In genomic region chr9:55114752-55115151, GRCm38 (mm10) we compare ENCODE assay signal across 17 mouse cellular contexts. TPM values are rescaled to one million over a fixed set of nuclear protein-coding genes. Genes with fewer than 3 reads are reported as not detected.
DNase-seq lines count a peak whose midpoint lies in the region; ATAC-seq and TF ChIP-seq lines count a peak whose summit lies in the region.
"Had no signal": no experiment of that assay in that cellular context is flagged by ENCODE, and none has a peak within 500 bp of the region (broad histone marks: within the 10 kb centered on the region; RNA-seq: fewer than 3 reads in every experiment).

No protein-coding gene starts in this region.

- H3K36me3 ChIP-seq in kidney, postnatal 0 days (ENCODE audit: insufficient read depth, low read length), result no peaks in the 10 kb centered on the region
- H3K36me3 ChIP-seq in ES-Bruce4 (ENCODE audit: control insufficient read depth, insufficient read depth, low read length, poor library complexity, severe bottlenecking), result no peaks in the 10 kb centered on the region
- H3K36me3 ChIP-seq: embryonic facial prominence, embryonic 10.5 days; heart, embryonic 10.5 days had no signal

- H3K9me3 ChIP-seq in kidney, postnatal 0 days (replicated peaks; ENCODE audit: low read length), result no peaks in the 10 kb centered on the region
- H3K9me3 ChIP-seq in ES-Bruce4 (replicated peaks; ENCODE audit: control insufficient read depth, insufficient read depth, low read length, poor library complexity, severe bottlenecking), result no peaks in the 10 kb centered on the region
- H3K9me3 ChIP-seq: embryonic facial prominence, embryonic 10.5 days; heart, embryonic 10.5 days had no signal

- H3K4me1 ChIP-seq in kidney, postnatal 0 days (replicated peaks; ENCODE audit: insufficient read depth, low read length), result no peaks in the 10 kb centered on the region
- peaks cover 1% of the 10 kb centered on the region for H3K4me1 ChIP-seq in ES-Bruce4 (ENCODE audit: control insufficient read depth, insufficient read depth, low read length)

- H3K9ac ChIP-seq in kidney, postnatal 0 days (ENCODE audit: low read depth, low read length), result no peak overlapping the region
- no peak overlapping the region for H3K9ac ChIP-seq in ES-Bruce4 (ENCODE audit: low read depth, poor library complexity, severe bottlenecking)
- H3K9ac ChIP-seq: lung, embryonic 14.5 days had no signal

- no peak for TF ChIP-seq POLR2A in ES-Bruce4 (IDR thresholded peaks at IDR 0.05; ENCODE audit: insufficient read depth, low read length)

- TF ChIP-seq EP300 in ES-Bruce4 (IDR thresholded peaks at IDR 0.05; ENCODE audit: insufficient read depth, low read depth, low read length), result no peak

- WGBS in kidney, postnatal 0 days, result 71% methylated on average over 1 of the region's 1 CpGs

- ATAC-seq in kidney, postnatal 0 days (replicated peaks; ENCODE audit: low FRiP score, low read depth), result no peak
- ATAC-seq: hindbrain, embryonic 16.5 days had no signal

- no peak overlapping the region for H3K4me2 ChIP-seq in kidney, postnatal 0 days (ENCODE audit: low read length)
- H3K4me2 ChIP-seq: lung, embryonic 14.5 days had no signal

- peak; percentile 17; the same call in 1 of the 2 replicates for TF ChIP-seq CTCF in kidney, postnatal 0 days (IDR thresholded peaks at IDR 0.05; ENCODE audit: low read depth)
- no peak for TF ChIP-seq CTCF in ES-Bruce4 (IDR thresholded peaks at IDR 0.05; ENCODE audit: low read depth, low read length)

- DNase-seq in kidney, postnatal 0 days (ENCODE audit: low spot score), result no peak
- DNase-seq in kidney, adult 18-20 months, result no peak
- peak; percentile 39 for DNase-seq in adipocyte (ENCODE audit: low spot score)
- DNase-seq in brain, adult 2 months (ENCODE audit: low read depth, low spot score), result peak; percentile 49
- DNase-seq in natural killer cell, adult 2 months (ENCODE audit: low spot score in 2 of 2), result no peak
- DNase-seq in layer of hippocampus, adult 18-20 months (ENCODE audit: low spot score in 2 of 2), result no peak
- no peak for DNase-seq in kidney, postnatal 4 days
- DNase-seq: cerebellum, postnatal 14 days; gastrocnemius, postnatal 14 days; kidney, adult 8-10 months; liver; lung, embryonic 14.5 days; thymus, postnatal 4 days had no signal

- no peaks in the 10 kb centered on the region for H3K27me3 ChIP-seq in kidney, postnatal 0 days (ENCODE audit: insufficient read depth, low read length)
- H3K27me3 ChIP-seq in ES-Bruce4 (ENCODE audit: control insufficient read depth, insufficient read depth, low read length, poor library complexity, severe bottlenecking), result no peaks in the 10 kb centered on the region

- no peak overlapping the region for H3K27ac ChIP-seq in kidney, postnatal 0 days
- H3K27ac ChIP-seq in ES-Bruce4 (ENCODE audit: insufficient read depth, low read length), result peak overlapping the region; percentile 10; the same call in 1 of the 2 replicates
- H3K27ac ChIP-seq: embryonic facial prominence, embryonic 10.5 days; heart, embryonic 10.5 days had no signal

- H3K4me3 ChIP-seq in kidney, postnatal 0 days (replicated peaks; ENCODE audit: low read depth, low read length), result no peak overlapping the region
- no peak overlapping the region for H3K4me3 ChIP-seq in ES-Bruce4 (ENCODE audit: low read depth, low read length)
- H3K4me3 ChIP-seq: embryonic facial prominence, embryonic 10.5 days; heart, embryonic 10.5 days had no signal

RNA-seq across cellular contexts. Expression of gene Ube2q2, which starts 33.9 kb away (rescaled TPM):
- 29.7 and 30.5 TPM in 2 replicates for polyA plus RNA-seq in kidney, postnatal 0 days (2015; fragmentation: Nextera tagmentation; extraction: Ambion mirVana)
- polyA plus RNA-seq in ES-Bruce4 (2011; ENCODE audit: insufficient read depth, insufficient read length, low read depth, missing spikeins), result 59.6 and 72.4 TPM in 2 replicates
- total RNA-seq in layer of hippocampus, adult 18-20 months (2021), result 10 to 100 TPM; 62.4 to 63.6 TPM

Comparison
In these comparisons a context has a peak if more than half of its experiments do, and no peak if none do; other contexts are left out.
1. DNase-seq: peak in adipocyte (single experiment) and brain, adult 2 months (single experiment); none in kidney, postnatal 0 days (single experiment), kidney, adult 18-20 months (single experiment), natural killer cell, adult 2 months (0 of 2), layer of hippocampus, adult 18-20 months (0 of 2) and kidney, postnatal 4 days (0 of 2).